Mouse (Mus musculus) adrenal gland, adult (tissue): ENCODE measurements around the gene Masp1.

Experiments
- DNase-seq, 2 experiments: peaks; one replicate each; pipeline ENCODE4 v3.0.0; 2022 to 2023; ENCODE audit warnings: low spot score in 1 of 2; ENCODE audit not compliant: inconsistent age in 2 of 2

Gene Masp1

DNA sequence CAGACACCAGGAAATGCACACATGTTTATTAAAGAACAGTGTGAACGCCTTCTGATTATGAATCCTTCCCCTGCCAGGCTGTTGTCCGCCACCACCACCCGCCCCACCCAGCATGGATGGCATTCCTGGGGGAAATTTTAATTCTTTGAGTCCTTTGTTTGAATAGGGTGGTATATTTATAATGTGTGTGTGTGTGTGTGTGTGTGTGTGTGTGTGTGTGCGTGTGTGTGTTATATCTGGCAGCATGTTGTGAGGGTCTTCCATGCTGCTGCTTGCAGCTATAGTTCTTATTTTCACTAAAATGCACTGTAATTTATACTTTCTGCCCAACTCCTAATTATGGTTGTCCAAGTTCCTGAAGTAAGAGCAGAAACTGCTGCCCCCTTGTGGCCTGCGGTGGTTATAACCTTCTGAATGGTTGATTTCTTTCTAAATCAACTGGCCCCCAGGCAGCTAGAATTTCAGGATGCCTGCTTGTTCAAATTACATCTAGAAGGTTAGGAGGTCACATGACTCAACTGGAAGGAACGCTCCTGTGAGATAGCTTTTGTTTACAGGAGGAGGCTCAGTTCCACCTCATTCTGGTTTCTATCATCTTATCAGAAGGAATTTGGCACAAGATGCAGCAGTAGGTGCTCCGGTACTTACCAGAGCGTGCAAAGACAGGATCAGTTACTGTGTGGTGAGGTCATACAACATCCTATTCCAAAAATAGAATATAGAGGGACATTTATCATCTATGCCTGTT lies 117.4 kb downstream of the Masp1 start:
- DNase-seq, result peak; percentile 73 to 93

DNA sequence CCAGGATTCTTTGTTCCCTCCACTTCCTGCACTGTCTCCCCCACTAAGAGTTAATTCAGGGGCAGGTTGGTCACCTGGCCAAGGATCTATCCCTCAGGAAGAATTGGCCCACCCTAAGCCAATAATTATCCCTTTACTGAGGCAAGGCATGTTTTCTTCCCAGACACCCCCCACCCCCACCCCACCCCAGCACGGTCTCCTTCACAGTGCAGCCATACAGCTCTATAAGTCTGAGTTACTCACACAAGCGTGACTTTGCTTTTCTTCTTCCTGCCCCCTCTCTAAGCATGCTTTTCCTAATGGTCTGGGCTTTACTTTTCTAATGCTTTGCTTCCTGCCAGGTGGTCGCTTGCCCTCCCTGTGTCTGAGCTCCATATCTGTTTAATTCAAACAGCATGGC lies 118.7 kb downstream of the Masp1 start:
- no peak for DNase-seq

DNA sequence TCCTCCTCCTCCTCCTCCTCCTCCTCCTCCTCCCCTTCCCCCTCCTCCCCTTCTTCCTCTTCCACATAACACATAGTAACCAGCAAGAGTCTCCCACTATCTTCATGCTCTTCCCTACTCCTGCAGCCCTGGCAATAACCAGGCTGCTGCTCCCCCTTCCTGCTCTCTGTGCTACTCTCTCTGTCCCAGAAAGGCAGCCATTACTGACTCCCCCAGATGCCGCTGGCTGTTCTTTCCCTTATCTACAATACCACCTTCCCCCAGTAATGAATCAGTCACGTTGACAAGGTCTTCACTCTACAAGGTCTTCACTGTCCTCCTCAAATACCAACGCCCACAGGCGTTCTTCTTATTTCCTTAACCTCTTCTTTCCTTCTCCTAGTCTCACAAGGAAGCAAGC lies 119.2 kb downstream of the Masp1 start:
- peak; percentile 21 to 59 for DNase-seq
